Mouse (Mus musculus) adrenal gland, postnatal 4 days (tissue): ENCODE results near the gene Taf1c. TPM values are rescaled to one million over a fixed set of nuclear protein-coding genes. Genes with fewer than 3 reads are reported as not detected.

Experiments used
- DNase-seq, 2 experiments: peaks; one replicate each; pipeline ENCODE4 v3.0.0; 2021 to 2022; ENCODE audit warnings: low spot score in 2 of 2, mixed read lengths in 2 of 2
- total RNA-seq, 2 experiments: library from RNA; stranded (reverse); gene quantifications; 2 replicates each; pipeline ENCODE4 v1.2.3; 2021

Gene Taf1c
- total RNA-seq, 2 experiments from 2014 or later: 19.5 to 23.6 TPM

- no peak for DNase-seq
Observed at GRCm38 (mm10) chr8:119623744-119624143, 18.7 kb upstream of the Taf1c start.

- no peak for DNase-seq
Observed at GRCm38 (mm10) chr8:119623061-119623460, 18.0 kb upstream of the Taf1c start.

GRCm38 (mm10) chr8:119622555-119622954, 17.5 kb upstream of the Taf1c start:
- no peak for DNase-seq

GRCm38 (mm10) chr8:119620848-119621465, 15.9 kb upstream of the Taf1c start:
- no peak for DNase-seq

- no peak for DNase-seq
Observed at GRCm38 (mm10) chr8:119620116-119620840, 15.3 kb upstream of the Taf1c start.

GRCm38 (mm10) chr8:119618887-119619286, 13.9 kb upstream of the Taf1c start:
- no peak for DNase-seq

GRCm38 (mm10) chr8:119617586-119617985, 12.6 kb upstream of the Taf1c start:
- DNase-seq: no peak

- DNase-seq: no peak
Observed at GRCm38 (mm10) chr8:119616811-119617210, 11.8 kb upstream of the Taf1c start.

GRCm38 (mm10) chr8:119616358-119616757, 11.3 kb upstream of the Taf1c start:
- DNase-seq: no peak

GRCm38 (mm10) chr8:119615096-119615495, 10.1 kb upstream of the Taf1c start:
- DNase-seq: no peak

GRCm38 (mm10) chr8:119612471-119612870, 7.4 kb upstream of the Taf1c start, which contains the start of gene Adad2:
Gene Adad2 (plus strand): TSS chr8:119612747.
- DNase-seq: no peak

- DNase-seq: no peak
Observed at GRCm38 (mm10) chr8:119606224-119606623, 1.2 kb upstream of the Taf1c start.

GRCm38 (mm10) chr8:119604398-119604803, 621 bp downstream of the Taf1c start:
- DNase-seq: no peak

GRCm38 (mm10) chr8:119603771-119604170, 1.3 kb downstream of the Taf1c start:
- no peak for DNase-seq

- DNase-seq: no peak
Observed at GRCm38 (mm10) chr8:119591456-119591855, 13.6 kb downstream of the Taf1c start.

- DNase-seq: no peak
Observed at GRCm38 (mm10) chr8:119590348-119590747, 14.7 kb downstream of the Taf1c start.

GRCm38 (mm10) chr8:119588844-119589243, 16.2 kb downstream of the Taf1c start:
- DNase-seq: no peak

- DNase-seq: no peak
Observed at GRCm38 (mm10) chr8:119588321-119588720, 16.7 kb downstream of the Taf1c start.

- DNase-seq: no peak
Observed at GRCm38 (mm10) chr8:119585901-119586300, 19.1 kb downstream of the Taf1c start.

- no peak for DNase-seq
Observed at GRCm38 (mm10) chr8:119580441-119581161, 24.4 kb downstream of the Taf1c start.

GRCm38 (mm10) chr8:119579096-119579495, 25.9 kb downstream of the Taf1c start:
- no peak for DNase-seq

GRCm38 (mm10) chr8:119575366-119575726, 29.7 kb downstream of the Taf1c start:
- no peak for DNase-seq
